Mouse (Mus musculus): ENCODE measurements around the gene Nusap1.
A peak's percentile ranks its signal among the peaks of the same experiment; 100 is the strongest.

- TF ChIP-seq CTCF (IDR thresholded peaks at IDR 0.05; ENCODE audit: low read depth) (peak; percentile 86), EP300 (IDR thresholded peaks at IDR 0.05; ENCODE audit: low read depth) (no peak)
Measured at GRCm38 (mm10) chr2:119669010-119669409, 50.9 kb downstream of the Nusap1 start.
